Mouse (Mus musculus): ENCODE results near the gene Mmp17.
"Not testable (repeated sequence)": the region's sequence is repeated elsewhere in the genome, so short reads cannot be mapped to it uniquely, and the experiment has no call there.

Gene Mmp17

DNA sequence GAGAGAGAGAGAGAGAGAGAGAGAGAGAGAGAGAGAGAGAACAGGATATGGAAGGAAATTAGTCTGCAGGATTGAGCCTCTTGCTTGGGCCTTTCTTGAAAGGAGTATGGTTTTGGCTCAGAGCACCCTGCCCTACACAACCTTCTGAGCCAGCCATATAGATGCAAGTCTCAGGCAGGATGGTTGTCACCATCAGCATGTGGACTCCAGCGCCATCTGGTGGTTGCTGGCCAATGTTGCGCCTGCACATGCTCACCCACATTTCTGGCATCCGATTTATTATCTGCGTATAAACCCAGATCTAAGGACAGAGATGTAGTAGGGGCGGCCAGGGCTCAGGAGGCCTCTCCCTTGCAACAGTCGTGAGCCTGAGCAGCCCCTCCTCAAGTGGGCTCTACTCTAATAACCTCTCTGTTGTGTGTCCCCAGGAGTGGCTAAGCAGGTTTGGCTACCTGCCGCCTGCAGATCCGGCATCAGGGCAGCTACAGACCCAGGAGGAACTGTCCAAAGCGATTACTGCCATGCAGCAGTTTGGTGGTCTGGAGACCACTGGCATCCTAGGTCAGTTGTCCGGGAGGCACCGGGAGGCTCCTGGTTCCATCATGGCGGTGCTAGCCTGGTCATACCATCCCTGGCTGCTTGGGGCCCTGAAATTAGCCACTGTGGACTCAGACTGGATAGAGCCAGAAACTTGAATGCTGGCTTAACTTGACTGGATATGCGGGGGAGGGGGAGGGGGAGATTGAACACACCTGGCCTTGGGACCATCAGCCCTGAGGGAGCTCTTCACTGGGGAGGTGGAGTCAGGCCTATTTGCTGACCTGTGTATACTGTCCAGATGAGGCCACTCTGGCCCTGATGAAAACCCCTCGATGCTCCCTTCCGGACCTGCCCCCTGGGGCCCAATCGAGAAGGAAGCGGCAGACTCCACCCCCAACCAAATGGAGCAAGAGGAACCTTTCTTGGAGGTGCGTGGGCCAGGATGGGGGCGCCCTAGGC is 10.4 kb downstream of the Mmp17 start:
- peak; percentile 92 to 95 for DNase-seq

- peak in 1 of 2 experiments; percentile 38 for DNase-seq
Observed at GRCm38 (mm10) chr5:129602071-129602487, 18.1 kb downstream of the Mmp17 start.

DNA sequence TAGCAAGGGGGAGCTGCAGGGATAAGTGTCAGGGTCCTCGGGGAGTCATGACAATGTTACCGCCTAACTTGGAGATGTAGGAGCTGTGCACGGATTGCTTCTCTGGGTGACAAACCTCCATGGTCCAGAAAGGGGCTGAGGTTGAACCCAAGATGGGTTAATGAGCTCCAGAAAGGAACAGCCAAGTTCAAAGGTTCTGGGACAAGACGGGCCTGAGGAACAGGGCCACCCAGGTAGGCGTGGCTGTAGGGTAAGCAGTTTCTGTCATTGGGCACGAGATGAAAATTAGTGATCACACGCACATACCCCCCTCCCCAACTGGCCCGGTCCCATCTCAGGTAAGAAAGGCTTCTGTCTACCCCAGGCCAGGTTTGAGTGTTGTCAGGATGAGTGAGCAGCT is 23.5 kb downstream of the Mmp17 start:
- no peak for DNase-seq

DNA sequence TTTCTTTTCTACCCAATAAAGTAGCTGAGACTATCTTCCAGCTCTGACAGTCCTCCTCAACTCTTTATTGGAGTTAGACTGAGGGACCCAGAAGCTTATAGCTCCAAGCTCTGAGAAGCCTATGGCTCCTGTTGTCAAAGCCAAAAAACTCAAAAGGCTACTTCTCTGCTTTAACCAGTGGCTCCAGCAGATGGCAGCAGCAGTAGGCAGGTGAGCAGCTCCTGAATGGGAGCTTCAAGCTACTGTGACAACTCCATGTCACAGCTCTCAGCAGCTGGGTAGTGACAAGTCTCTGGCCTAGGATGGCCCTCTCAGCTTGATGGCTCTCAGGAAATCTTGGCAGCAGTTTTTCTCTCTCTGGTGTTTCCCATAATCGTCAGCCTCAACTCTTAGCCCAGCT is 27.1 kb downstream of the Mmp17 start:
- peak; percentile 72 to 86 for DNase-seq

DNA sequence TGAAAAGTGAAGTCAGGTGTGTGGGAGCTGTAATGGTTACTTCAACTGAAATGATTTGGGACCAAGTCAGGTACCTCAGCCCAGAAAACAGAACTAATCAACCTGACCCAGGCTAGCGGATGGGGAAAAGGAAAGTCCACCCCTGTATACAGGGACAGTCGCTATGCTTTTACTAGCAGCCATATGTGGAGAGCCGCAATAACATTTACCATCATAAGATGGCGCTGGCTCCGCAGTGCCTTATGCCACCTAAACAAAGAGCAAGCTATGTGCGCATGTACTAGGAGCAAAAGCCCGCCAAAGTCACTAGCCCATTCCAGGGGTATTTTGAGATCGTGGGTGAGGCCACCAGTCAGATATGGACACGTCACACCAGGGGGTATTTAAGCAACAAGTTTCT is 36.6 kb downstream of the Mmp17 start:
- DNase-seq: not testable (repeated sequence)

GRCm38 (mm10) chr5:129621361-129621760 is 37.4 kb downstream of the Mmp17 start:
- DNase-seq: no peak

GRCm38 (mm10) chr5:129626099-129626498 is 42.1 kb downstream of the Mmp17 start:
- no peak for DNase-seq

GRCm38 (mm10) chr5:129626586-129626985 is 42.6 kb downstream of the Mmp17 start:
- not testable (repeated sequence) for DNase-seq

DNA sequence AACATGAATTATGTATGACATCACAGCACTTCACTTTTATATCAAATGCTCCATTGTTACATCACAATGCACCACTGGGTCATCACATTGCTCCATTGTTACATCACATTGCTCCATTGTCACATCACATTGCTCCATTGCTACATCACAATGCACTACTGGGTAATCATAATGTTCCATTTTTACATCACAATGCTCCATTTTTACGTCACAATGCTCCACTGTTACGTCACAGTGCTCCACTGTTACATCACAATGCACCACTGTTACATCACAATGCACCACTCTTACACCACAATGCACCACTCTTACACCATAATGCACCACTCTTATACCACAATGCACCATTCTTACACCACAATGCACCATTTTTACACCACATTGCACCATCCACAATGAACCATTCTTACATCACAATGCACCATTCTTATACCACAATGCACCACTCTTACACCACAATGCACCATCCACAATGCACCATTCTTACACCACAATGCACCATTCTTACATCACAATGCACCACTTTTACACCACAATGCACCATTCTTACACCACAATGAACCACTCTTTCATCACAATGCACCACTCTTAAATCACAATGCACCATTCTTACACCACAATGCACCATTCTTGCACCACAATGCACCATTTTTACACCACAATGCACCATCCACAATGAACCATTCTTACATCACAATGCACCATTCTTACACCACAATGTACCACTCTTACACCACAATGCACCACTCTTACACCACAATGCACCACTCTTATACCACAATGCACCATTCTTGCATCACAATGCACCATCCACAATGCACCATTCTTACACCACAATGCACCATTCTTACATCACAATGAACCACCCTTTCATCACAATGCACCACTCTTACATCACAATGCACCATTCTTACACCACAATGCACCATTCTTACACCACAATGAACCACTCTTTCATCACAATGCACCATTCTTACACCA is 48.6 kb downstream of the Mmp17 start:
- DNase-seq: not testable (repeated sequence)

DNA sequence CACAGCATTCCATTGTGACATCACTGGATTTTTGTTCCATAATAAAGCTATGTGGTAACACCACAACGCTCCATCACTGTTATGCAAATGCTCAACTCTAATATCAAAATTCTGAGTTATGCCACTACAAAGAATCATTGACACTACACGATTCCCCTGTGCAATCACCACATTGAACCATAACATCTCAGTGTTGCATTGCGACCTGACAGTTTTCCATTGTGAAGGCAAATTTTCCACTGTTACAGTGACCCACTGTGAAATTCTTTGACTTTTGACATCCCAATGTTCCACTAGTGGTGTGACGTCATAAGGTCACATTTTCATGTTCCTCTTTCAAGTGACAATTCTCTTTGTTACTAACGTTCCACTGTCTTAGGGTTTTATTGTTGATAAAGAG is 66.9 kb downstream of the Mmp17 start:
- DNase-seq: no peak

DNA sequence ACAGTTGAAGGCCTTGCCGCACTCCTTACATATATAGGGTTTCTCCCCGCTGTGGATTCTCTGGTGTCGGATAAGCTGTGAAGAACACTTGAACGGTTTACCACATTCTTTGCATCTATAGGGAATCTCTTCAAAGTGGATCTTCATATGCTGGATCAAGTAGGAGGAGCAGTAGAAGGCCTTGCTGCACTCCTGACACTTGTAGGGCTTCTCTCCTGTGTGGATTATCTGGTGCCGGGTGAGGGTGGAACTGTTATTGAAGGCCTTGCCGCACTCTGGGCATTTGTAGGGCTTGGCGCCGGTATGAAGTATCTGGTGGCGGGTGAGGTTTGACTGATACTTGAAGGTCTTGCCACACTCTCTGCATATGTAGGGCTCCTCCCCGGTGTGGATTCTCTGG is 73.0 kb downstream of the Mmp17 start:
- DNase-seq: no peak

- no peak for DNase-seq
Observed at GRCm38 (mm10) chr5:129657931-129658330, 74.0 kb downstream of the Mmp17 start.
